Mouse (Mus musculus) midbrain, embryonic 15.5 days (tissue): ENCODE measurements around the gene B3gat1. TPM values are rescaled to one million over a fixed set of nuclear protein-coding genes. Genes with fewer than 3 reads are reported as not detected.

ENCODE experiments used
- ATAC-seq: fragments of 200-750 bp; cut with Nextera tagmentation; replicated peaks from 2 replicates; pipeline ENCODE4 v1.8.0; 2017; ENCODE audit warnings: moderate TSS enrichment
- H3K27ac ChIP-seq: fragments of 300-500 bp; sonication (generic); 2 replicates; pipeline ENCODE4 v1.5.1; 2015; ENCODE audit warnings: mild to moderate bottlenecking, inconsistent platforms
- H3K27me3 ChIP-seq: fragments of 300-500 bp; sonication (generic); replicated peaks from 2 replicates; pipeline ENCODE4 v1.6.1; 2015; ENCODE audit warnings: inconsistent platforms
- H3K36me3 ChIP-seq: fragments of 300-500 bp; sonication (generic); replicated peaks from 2 replicates; pipeline ENCODE4 v1.6.1; 2015; ENCODE audit warnings: inconsistent platforms
- H3K4me1 ChIP-seq: fragments of 300-500 bp; sonication (generic); 2 replicates; pipeline ENCODE4 v1.6.1; 2015; ENCODE audit warnings: inconsistent platforms
- H3K4me2 ChIP-seq: fragments of 300-500 bp; sonication (generic); 2 replicates; pipeline ENCODE4 v1.6.1; 2015; ENCODE audit warnings: inconsistent platforms, mild to moderate bottlenecking, moderate library complexity
- H3K4me3 ChIP-seq: fragments of 300-500 bp; sonication (generic); 2 replicates; pipeline ENCODE4 v1.5.1; 2015; ENCODE audit warnings: mild to moderate bottlenecking, inconsistent platforms
- H3K9ac ChIP-seq: fragments of 300-500 bp; sonication (generic); 2 replicates; pipeline ENCODE4 v1.6.1; 2015; ENCODE audit warnings: mild to moderate bottlenecking, inconsistent platforms
- H3K9me3 ChIP-seq: fragments of 300-500 bp; sonication (generic); 2 replicates; pipeline ENCODE4 v1.6.1; 2016; ENCODE audit warnings: inconsistent platforms
- WGBS: fragments of 180-500 bp; shearing (Covaris S2); methylation state at CpG from one replicate; pipeline ENCODE4 v1.1.7; 2015; ENCODE audit warnings: mixed read lengths; 5-methylcytosine and 5-hydroxymethylcytosine counted together
- polyA plus RNA-seq: library from polyadenylated mRNA; unstranded; fragments of >200 nt; fragmentation: Nextera tagmentation; extraction: Ambion mirVana; gene quantifications from 2 replicates; pipeline ENCODE4 v1.2.1, GENCODE M21; 2015

B3gat1 gene
- polyA plus RNA-seq, 1 experiment from 2014 or later = 45.7 TPM

- WGBS = 60% methylated on average over 7 of the region's 7 CpGs
- ATAC-seq = peak; percentile 63; the same call in 1 of the 2 replicates
- no peak overlapping the region for H3K27ac ChIP-seq
- H3K9ac ChIP-seq = no peak overlapping the region
- no peaks in the 10 kb centered on the region for H3K9me3 ChIP-seq
- peak overlapping the region; percentile 13; the same call in 1 of the 2 replicates for H3K4me2 ChIP-seq
- H3K36me3 ChIP-seq = no peaks in the 10 kb centered on the region
- H3K4me1 ChIP-seq = no peaks in the 10 kb centered on the region
- H3K4me3 ChIP-seq = no peak overlapping the region
- no peaks in the 10 kb centered on the region for H3K27me3 ChIP-seq
These were observed 50.0 kb downstream of the B3gat1 start for GRCm38 (mm10) chr9:26783414-26783975.

- Histone ChIP-seq H3K27me3 (no peaks in the 10 kb centered on the region), H3K9me3 (no peaks in the 10 kb centered on the region), H3K36me3 (no peaks in the 10 kb centered on the region), H3K4me3 (no peak overlapping the region), H3K4me2 (no peak overlapping the region), H3K4me1 (no peaks in the 10 kb centered on the region), H3K27ac (no peak overlapping the region), H3K9ac (no peak overlapping the region)
- 77% methylated on average over 3 of the region's 3 CpGs for whole genome bisulfite sequencing
- ATAC-seq = no peak
These were observed 59.3 kb downstream of the B3gat1 start for GRCm38 (mm10) chr9:26792829-26793228.

GRCm38 (mm10) chr9:26798205-26798604, 64.7 kb downstream of the B3gat1 start:
- 95% methylated on average over 3 of the region's 3 CpGs for WGBS
- H3K36me3 ChIP-seq = no peaks in the 10 kb centered on the region
- no peaks in the 10 kb centered on the region for H3K27me3 ChIP-seq
- H3K4me2 ChIP-seq = no peak overlapping the region
- no peak for ATAC-seq
- H3K4me1 ChIP-seq = no peaks in the 10 kb centered on the region
- H3K27ac ChIP-seq = no peak overlapping the region
- no peak overlapping the region for H3K9ac ChIP-seq
- H3K9me3 ChIP-seq = no peaks in the 10 kb centered on the region
- H3K4me3 ChIP-seq = no peak overlapping the region

GRCm38 (mm10) chr9:26798731-26799130, 65.2 kb downstream of the B3gat1 start:
- no peak for ATAC-seq
- Histone ChIP-seq H3K36me3 (no peaks in the 10 kb centered on the region), H3K4me1 (no peaks in the 10 kb centered on the region), H3K9ac (no peak overlapping the region), H3K27ac (no peak overlapping the region), H3K9me3 (no peaks in the 10 kb centered on the region), H3K4me2 (no peak overlapping the region), H3K4me3 (no peak overlapping the region), H3K27me3 (no peaks in the 10 kb centered on the region)
- 88% methylated on average over 1 of the region's 1 CpGs for WGBS

- no peaks in the 10 kb centered on the region for H3K4me1 ChIP-seq
- no peak overlapping the region for H3K27ac ChIP-seq
- H3K9me3 ChIP-seq = no peaks in the 10 kb centered on the region
- no peak for ATAC-seq
- H3K36me3 ChIP-seq = no peaks in the 10 kb centered on the region
- H3K4me3 ChIP-seq = no peak overlapping the region
- H3K27me3 ChIP-seq = no peaks in the 10 kb centered on the region
- H3K9ac ChIP-seq = no peak overlapping the region
- 92% methylated on average over 2 of the region's 2 CpGs for WGBS
- no peak overlapping the region for H3K4me2 ChIP-seq
These were observed 66.8 kb downstream of the B3gat1 start for GRCm38 (mm10) chr9:26800357-26800756.

- Histone ChIP-seq H3K4me1 (peaks cover 4% of the 10 kb centered on the region; the same call in 1 of the 2 replicates), H3K4me2 (no peak overlapping the region), H3K36me3 (no peaks in the 10 kb centered on the region), H3K27me3 (no peaks in the 10 kb centered on the region), H3K4me3 (no peak overlapping the region), H3K9ac (no peak overlapping the region), H3K27ac (no peak overlapping the region), H3K9me3 (no peaks in the 10 kb centered on the region)
- ATAC-seq = no peak
These were observed 70.8 kb downstream of the B3gat1 start for GRCm38 (mm10) chr9:26804321-26804720.

- H3K4me2 ChIP-seq = peak within 1 kb of the TSS; percentile 61
- H3K4me3 ChIP-seq = peak within 1 kb of the TSS; percentile 42
- WGBS = under 1% methylated on average over 33 of the region's 33 CpGs
- peak within 1 kb of the TSS; percentile 31 for H3K9ac ChIP-seq
- no peaks in the 10 kb centered on the region for H3K36me3 ChIP-seq
- peaks cover 4% of the 10 kb centered on the region; the same call in 1 of the 2 replicates for H3K4me1 ChIP-seq
- peak; percentile 100 for ATAC-seq
- no peaks in the 10 kb centered on the region for H3K9me3 ChIP-seq
- H3K27ac ChIP-seq = no peak within 1 kb of the TSS
- H3K27me3 ChIP-seq = no peaks in the 10 kb centered on the region
These were observed 72.6 kb downstream of the B3gat1 start, which contains the start of gene Glb1l2 for GRCm38 (mm10) chr9:26805935-26806666. Gene Glb1l2 (minus strand): TSS chr9:26806468.

GRCm38 (mm10) chr9:26808735-26809134, 75.2 kb downstream of the B3gat1 start:
- Histone ChIP-seq H3K4me2 (no peak overlapping the region), H3K9ac (no peak overlapping the region)
- ATAC-seq = no peak

More at GRCm38 (mm10) chr9:26808735-26809134, 75.2 kb downstream of the B3gat1 start:
- no peaks in the 10 kb centered on the region for H3K27me3 ChIP-seq
- H3K27ac ChIP-seq = no peak overlapping the region
- H3K4me3 ChIP-seq = no peak overlapping the region
- no peaks in the 10 kb centered on the region for H3K36me3 ChIP-seq
- WGBS = 83% methylated on average over 2 of the region's 2 CpGs
- H3K4me1 ChIP-seq = peaks cover 4% of the 10 kb centered on the region; the same call in 1 of the 2 replicates
- no peaks in the 10 kb centered on the region for H3K9me3 ChIP-seq

Other genes with a start within 250 kb of the B3gat1 start
- 2.0 and 2.9 TPM in 2 replicates for gene Glb1l2, start 72.7 kb downstream of the B3gat1 start, polyA plus RNA-seq
- gene Glb1l3, start 127.2 kb downstream of the B3gat1 start, polyA plus RNA-seq = not detected in 2 replicates
- 0.23 and 0.34 TPM in 2 replicates for gene Gm1110, start 189.4 kb downstream of the B3gat1 start, polyA plus RNA-seq